Mouse (Mus musculus): Measurements from ENCODE around the gene Gdf15.

DNA sequence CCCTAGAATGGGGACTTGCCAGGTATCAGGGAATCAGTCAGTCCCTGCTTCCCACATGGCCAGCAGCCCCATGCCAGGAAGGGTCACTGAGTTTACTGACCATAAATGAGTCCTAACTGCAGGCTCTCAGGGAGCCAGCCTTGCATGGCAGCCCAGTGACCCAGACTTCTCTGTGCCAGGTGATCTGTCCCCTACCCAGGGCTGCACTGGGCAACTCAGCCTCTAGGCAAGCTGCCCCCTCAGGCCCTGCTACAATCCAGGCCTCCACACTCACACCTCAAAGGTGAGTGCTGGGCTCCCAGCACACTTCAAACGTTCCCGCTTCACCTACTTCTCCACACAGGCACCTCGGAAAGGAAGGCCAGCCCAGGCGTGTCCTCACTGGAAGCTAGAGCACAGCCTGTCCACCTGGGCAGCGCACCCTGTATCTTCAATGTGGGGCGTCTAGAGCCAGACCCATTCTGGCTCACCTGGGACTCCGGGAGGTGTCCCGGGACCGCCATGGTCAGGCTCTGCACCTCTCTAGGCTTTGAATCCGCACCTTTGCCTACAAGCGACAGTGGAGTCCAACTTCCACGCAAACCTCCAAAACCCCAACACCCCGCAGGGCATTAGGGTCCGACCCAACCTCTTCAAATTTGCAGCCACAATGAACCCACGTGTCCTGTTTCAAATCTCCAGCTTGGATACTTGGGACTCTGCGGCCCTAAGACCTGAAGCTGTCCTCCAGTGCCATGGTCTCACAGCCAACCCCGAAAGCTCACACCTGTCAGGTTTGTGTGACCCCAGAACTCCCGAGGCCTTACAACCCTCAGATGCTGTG is 25.3 kb downstream of the Gdf15 start:
- TF ChIP-seq CTCF (IDR thresholded peaks at IDR 0.05; ENCODE audit: low read depth, low read length), result no peak
- no peak for TF ChIP-seq POLR2A (IDR thresholded peaks at IDR 0.05; ENCODE audit: insufficient read depth, low read length)
